Mouse (Mus musculus) ES-E14 (cell line): ENCODE measurements around the gene Atp2b4.

ENCODE experiments used
- CHD2 ChIP-seq: IDR thresholded peaks from 2 replicates; pipeline ENCODE4 v1.6.1; 2014; ENCODE audit warnings: mild to moderate bottlenecking, low read depth, low read length, inconsistent platforms
- HCFC1 ChIP-seq: IDR thresholded peaks from 2 replicates; pipeline ENCODE4 v1.6.1; 2012; ENCODE audit warnings: low read length, inconsistent platforms, borderline replicate concordance; ENCODE audit not compliant: insufficient read depth
- MAFK ChIP-seq: IDR thresholded peaks from 2 replicates; pipeline ENCODE4 v1.6.1; 2014; ENCODE audit warnings: mild to moderate bottlenecking, low read depth, low read length, inconsistent platforms; ENCODE audit not compliant: insufficient read depth
- ZC3H11A ChIP-seq: IDR thresholded peaks from 2 replicates; pipeline ENCODE4 v1.6.1; 2012; ENCODE audit warnings: low read depth, mild to moderate bottlenecking, inconsistent platforms, low read length, borderline replicate concordance
- ZNF384 ChIP-seq: IDR thresholded peaks from 2 replicates; pipeline ENCODE4 v1.6.1; 2012; ENCODE audit warnings: low read depth, low read length, inconsistent platforms

GRCm38 (mm10) chr1:133650288-133651055 is 150.4 kb downstream of the Atp2b4 start:
- TF ChIP-seq CHD2 (no peak), HCFC1 (no peak), ZNF384 (no peak), MAFK (no peak), ZC3H11A (no peak)
